Mouse (Mus musculus) embryo, embryonic 10.5 days (tissue): ENCODE measurements around the gene B3galt4.
"Not testable (repeated sequence)": the region's sequence is repeated elsewhere in the genome, so short reads cannot be mapped to it uniquely, and the experiment has no call there.

ENCODE experiments used
- DNase-seq: peaks from one replicate; pipeline ENCODE4 v3.0.0-alpha.2; 2015; ENCODE audit warnings: low spot score

B3galt4 gene

DNA sequence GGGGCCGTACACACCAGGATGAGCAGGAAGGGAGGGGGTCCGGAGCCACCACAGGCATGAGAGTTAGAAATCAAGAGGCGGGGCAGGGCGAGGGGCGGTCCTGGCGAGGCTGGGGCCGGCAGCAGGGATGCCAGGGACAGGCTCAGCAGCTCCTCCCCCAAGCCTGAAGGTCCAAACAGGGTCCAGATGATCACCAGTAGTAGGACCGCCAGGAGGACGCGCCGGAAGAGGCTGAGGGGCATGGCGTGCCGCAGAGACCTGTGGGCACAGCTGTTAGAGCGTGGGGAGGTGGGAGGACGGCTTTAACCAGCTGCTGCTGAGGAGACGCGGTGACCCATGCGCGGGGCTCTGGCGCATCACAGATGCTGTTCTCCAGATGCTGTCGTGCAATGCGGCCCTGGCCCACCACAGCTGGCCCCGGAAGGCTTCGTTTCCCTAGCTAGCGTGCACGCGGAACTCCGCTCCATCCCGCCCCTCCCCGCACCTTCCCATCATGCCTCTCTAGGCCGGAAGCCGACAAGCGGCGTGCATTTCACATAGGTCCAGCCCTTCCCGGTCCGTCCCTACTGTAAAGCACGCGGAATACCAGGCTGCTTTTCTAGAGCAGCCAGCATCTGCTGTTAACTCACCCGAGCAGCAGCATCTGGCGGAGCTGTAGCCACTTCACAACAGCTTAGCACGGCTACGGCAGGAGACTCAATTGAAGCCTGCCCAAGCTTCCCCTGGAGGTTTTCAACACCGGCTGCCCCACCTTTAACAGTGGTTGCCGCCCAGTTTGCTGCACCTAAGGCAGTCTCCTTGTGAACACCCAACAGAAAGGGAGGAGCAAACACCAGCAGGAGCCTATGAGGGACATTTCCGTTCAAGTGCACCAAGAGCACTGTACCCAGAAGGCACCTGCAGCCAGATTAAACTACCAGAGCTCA lies at the start of gene B3galt4:
Gene B3galt4 (minus strand): TSS at position 468 of the 926 bp plus-strand sequence.
- peak; percentile 92 for DNase-seq

DNA sequence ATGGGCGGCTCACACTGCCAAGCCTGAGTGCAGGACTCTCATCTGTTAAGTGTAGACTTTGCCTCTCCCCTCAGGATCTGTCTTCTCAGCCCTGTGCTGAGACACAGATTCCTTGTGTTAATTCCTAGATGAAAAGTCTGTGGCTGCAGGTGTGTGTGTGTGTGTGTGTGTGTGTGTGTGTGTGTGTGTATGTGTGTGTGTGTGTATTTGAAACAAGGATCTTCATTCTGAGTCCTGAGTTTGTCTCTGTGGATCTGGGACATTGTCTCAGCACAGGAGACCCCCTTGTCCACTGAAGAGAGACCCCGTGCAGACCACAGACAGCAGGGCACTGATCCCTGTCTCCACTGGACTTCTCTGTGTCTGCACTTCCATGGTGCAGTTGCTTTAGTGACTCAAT lies 49.5 kb upstream of the B3galt4 start:
- not testable (repeated sequence) for DNase-seq

DNA sequence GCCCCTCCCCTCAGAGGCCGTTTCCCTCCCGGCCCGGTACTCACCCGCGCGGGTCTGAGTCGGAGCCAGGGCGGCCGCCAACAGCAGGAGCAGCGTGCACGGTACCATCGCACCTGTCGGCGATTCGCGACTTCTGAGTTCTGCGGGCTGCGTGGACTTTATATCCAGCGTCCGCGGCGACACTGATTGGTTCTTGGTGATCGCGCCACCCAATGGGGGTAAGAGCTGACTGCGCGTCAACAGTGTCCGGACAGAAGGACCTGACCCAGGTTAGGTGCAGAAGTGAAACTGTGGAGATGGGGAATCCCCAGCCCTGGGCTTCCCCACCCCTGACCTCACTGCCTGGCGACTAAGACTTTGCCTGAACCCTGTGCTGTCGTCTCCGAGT lies 48.9 kb upstream of the B3galt4 start, which contains the start of gene H2-K1:
Gene H2-K1 (minus strand): TSS at position 198 of the 388 bp plus-strand sequence.
- peak; percentile 82 for DNase-seq

GRCm38 (mm10) chr17:33999341-34000149 lies 48.3 kb upstream of the B3galt4 start:
- DNase-seq: peak; percentile 32

DNA sequence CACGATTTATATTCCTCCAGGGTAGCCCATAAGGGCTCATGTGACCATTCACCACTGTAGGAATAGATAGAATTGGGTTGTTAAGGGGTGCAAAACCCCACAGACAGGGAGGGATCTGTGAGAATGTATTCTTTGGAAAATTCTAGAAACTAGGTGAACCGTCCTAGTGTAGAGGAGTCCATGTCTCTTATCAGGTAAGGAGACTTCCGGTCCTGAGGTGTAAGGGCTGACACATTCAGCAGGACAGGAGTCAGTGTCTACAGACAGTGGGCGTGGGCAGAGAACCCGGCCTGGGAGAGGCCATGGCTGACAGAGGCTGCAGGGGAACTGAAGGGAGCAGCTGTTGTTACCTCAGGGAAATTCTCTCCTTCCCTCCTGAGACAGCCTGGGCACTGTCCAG lies 47.4 kb upstream of the B3galt4 start:
- DNase-seq: not testable (repeated sequence)

DNA sequence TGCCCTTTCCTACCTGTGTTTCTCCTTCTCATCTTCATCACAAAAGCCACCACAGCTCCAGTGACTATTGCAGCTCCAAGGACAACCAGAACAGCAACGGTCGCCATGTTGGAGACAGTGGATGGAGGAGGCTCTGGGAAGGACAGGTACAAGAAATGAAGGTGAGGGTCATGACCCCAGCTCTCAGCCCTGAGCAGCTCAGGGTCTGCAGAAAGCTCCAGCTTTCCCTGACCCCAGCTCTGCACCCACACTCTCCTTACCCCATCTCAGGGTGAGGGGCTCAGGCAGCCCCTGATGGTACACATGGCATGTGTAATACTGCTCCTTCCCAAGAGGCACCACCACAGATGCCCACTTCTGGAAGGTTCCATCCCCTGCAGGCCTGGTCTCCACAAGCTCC lies 45.7 kb upstream of the B3galt4 start:
- not testable (repeated sequence) for DNase-seq

GRCm38 (mm10) chr17:33995651-33996050 lies 44.4 kb upstream of the B3galt4 start:
- no peak for DNase-seq

GRCm38 (mm10) chr17:33994959-33995358 lies 43.7 kb upstream of the B3galt4 start:
- no peak for DNase-seq

DNA sequence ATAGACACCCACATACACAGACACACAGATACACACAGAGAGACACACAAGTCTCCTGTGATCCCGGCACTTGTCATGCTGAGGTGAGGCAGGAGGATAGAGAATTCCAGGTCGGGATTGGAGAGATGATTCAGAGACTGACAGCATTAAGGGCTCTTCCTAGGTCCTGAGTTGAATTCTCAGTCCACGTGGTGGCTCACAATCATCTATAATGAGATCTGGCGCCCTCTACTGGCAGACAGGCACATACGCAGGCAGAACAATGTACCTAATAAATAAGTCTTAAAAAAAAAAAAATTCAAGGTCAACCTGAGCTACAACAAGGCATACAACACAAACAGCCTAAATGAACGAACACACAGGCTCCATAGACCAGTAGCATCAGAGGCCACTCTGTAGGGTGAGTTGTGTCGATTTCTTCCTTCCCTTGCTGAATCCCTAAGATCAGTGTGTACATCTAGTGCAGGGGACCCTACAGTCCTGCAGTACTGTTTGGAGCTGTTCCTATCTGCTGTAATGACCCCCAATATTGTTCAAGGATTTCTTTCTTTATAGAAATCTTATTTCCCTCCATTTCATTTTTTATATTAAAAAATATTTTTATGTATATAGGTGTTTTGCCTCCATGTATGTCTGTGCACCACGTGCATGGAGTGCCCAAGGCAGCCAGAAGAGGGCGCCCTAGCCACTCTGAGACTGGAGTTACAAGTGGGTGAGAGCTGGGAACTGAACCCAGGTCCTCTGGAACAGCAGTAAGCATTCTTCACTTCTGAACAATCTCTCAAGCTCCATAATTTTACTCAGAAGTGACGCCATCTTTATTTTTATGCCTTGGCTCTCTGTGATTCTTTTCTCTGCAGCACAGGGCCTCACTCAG lies 40.7 kb upstream of the B3galt4 start:
- DNase-seq: peak; percentile 91

- DNase-seq: peak; percentile 77
Observed at GRCm38 (mm10) chr17:33982136-33982535, 30.8 kb upstream of the B3galt4 start.

GRCm38 (mm10) chr17:33981192-33981909 lies 30.1 kb upstream of the B3galt4 start:
- peak; percentile 97 for DNase-seq

DNA sequence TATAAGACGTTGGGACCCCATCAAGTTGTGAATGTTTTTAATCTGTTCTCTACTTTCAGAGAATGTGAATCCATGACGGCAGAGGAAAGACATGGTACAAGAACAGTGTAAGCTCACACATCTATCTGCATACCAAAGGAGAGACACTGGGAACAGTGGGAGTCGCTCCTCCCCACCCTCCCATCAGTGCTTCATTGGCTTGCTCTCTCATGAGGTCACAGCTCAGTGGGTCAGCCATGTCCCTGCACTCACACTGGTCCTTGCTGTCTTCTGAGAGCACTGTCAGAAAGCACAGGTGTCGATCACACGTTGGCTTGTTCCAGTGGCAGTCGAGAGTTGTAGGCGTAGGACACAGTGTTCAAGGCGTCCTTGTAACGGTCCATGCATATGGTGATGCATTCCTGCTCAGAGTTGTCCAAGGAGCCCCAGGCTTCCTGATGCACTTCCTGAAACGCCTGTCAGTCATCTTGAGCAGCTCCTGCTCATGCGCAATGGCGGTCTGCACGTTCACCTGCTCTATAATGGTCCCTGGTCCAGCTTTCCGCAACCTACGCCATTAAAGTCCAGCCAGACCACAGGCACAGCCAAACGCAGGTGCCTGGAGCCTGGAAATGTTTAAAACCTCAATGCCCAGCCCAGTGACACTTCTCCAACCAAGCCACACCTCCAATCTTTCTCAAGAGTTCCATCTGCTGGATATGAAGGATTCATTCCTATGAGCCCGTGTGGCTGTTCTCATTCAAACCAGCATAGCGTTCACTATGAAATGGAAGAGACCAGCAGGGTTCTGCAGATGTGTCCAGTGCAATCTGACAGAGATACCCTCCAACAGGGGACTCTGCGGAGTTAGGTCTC lies 29.1 kb upstream of the B3galt4 start:
- DNase-seq: no peak

- no peak for DNase-seq
Observed at GRCm38 (mm10) chr17:33979512-33980050, 28.3 kb upstream of the B3galt4 start.

DNA sequence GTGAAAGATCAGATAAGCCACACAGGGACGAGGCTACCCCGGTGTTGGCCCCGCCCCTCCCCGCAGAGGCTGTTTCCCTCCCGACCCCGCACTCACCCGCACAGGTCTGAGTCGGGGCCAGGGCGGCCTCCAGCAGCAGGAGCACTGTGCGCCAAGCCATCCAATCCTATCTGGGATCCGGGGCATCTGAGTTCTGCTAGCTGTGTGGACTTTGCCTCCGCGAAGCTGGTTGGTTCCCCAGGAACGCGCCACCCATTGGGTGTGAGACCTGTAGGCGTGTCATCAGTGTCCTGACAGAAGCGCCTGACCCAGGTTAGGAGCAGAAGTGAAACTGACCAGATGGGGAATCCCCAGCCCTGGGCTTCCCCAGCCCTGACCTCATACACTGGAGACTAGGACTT lies 27.3 kb upstream of the B3galt4 start:
- peak; percentile 60 for DNase-seq

DNA sequence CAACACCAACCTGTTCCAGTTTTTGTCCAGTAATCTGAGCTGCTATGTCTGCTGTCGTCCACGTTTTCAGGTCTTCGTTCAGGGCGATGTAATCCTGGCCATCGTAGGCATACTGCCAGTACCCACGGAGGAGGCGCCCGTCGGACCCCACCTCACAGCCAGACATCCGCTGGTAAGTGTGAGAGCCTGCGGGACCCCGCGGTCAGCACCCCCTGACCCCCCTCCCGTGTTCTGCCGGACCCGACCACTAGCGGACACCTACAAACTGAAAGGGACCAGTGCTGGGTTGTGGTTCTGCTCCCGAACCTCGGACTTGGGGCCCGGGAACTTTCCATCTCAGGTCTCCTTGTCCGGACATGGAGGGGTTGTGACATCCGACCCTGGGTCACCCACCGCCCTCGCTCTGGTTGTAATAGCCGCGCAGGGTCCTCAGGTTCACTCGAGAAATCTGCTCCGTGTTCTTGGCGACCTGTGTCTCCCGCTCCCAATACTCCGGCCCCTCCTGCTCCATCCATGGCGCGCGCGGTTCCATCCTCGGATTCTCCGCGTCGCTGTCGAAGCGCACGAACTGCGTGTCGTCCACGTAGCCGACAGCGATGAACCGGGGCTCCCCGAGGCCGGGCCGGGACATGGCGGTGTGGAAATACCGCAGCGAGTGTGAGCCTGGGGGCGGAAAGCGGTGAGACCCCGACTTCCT lies 26.7 kb upstream of the B3galt4 start:
- DNase-seq: no peak

GRCm38 (mm10) chr17:33973572-33973971 lies 22.3 kb upstream of the B3galt4 start:
- no peak for DNase-seq

- peak; percentile 71 for DNase-seq
Observed at GRCm38 (mm10) chr17:33972691-33973090, 21.4 kb upstream of the B3galt4 start.

DNA sequence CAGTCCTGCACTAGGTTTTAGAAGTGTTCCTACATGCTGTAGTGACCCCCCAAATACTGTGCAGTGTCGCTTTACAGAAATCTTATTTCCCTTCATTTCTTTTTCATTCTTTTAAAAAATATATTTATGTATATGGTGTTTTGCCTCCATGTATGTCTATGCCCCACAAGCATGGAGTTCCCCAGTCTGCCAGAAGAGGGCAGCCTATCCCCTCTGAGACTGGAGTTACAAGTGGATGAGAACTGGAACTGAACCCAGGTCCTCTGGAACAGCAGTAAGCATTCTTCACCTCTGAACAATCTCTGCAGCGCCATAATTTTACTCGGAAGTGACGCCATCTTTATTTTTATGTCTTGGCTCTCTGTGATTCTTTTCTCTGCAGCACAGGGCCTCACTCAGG lies 18.1 kb upstream of the B3galt4 start:
- no peak for DNase-seq

DNA sequence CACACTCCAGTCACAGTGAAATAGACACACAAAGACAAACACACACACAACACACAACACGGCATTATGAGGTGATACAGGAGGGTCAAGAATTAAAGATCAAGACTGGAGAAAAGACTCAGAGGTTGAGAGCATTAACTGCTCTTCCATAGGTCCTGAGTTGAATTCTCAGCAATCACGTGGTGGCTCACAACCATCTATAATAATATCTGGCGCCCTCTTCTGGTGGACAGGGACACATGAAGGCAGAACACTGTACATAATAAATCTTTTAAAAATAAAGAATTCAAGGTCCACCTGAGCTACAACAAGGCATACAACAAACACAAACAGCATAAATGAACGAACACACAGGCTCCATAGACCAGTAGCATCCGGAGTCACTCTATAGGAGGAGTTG lies 17.6 kb upstream of the B3galt4 start:
- peak; percentile 64 for DNase-seq
